Comparison of ENCODE assay signal across 8 mouse cellular contexts in the genomic region with DNA sequence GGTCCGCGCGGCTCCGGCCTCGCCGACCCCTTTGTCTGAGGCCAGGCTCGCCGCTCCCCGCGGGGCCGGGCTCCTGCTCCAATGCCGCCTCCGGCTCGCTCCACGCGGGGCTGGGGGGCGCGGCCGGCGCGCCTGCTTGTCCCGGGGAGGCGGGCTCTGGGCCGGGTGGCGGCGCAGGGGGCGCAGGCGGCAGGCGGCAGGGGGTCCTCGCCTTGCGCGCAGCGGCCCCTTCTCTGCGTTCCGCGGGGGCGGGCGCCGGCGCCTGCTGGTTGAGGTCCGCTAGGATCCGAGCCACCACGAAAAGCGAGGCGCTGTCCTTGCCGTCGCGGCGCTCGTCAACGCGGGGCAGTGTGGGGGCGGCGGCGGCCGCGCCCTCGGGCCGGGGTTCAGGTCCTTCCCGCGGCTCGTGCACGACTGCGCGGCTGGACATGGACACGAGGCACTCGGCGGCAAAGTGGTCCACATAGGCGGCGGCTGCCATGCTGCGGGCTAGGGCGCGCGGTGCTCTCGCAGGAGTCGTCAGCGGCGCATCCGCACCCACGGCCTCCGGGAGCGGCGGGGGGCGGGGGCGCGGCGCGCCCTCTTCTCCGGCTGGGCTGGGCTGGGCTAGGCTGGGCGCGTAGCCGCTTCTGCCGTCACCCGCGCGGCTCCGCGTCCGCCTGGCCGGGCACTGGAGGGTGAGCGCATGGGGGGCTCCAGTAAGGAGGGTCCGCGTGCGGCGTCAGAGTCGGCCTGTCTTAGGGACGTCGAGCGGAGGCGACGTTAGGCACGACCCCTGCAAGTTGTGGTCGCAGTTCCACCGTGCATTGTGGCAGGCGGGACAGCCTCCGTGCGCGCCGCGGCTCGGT. TPM values are rescaled to one million over a fixed set of nuclear protein-coding genes. Genes with fewer than 3 reads are reported as not detected.
DNase-seq lines count a peak whose midpoint lies in the region; ATAC-seq and TF ChIP-seq lines count a peak whose summit lies in the region.

No protein-coding gene starts in this region.

- peak overlapping the region; percentile 89 for H3K27ac ChIP-seq in forebrain, embryonic 16.5 days (ENCODE audit: low read length)
- H3K27ac ChIP-seq in limb, embryonic 10.5 days, result peak overlapping the region; percentile 97
- peak overlapping the region; percentile 90 for H3K27ac ChIP-seq in midbrain, postnatal 0 days (ENCODE audit: low read depth, low read length)

- 0 out of 2 replicates have a peak, but pooled peaks have one; percentile 3 for TF ChIP-seq CTCF in midbrain, postnatal 0 days (IDR thresholded peaks at IDR 0.05)

- WGBS in forebrain, embryonic 16.5 days, result under 1% methylated on average over 102 of the region's 121 CpGs
- under 1% methylated on average over 114 of the region's 121 CpGs for WGBS in limb, embryonic 10.5 days
- WGBS in midbrain, postnatal 0 days, result under 1% methylated on average over 96 of the region's 121 CpGs

- no peak for DNase-seq in cerebellum, adult 11-12 months
- DNase-seq in ovary, postnatal 10 days (ENCODE audit: low spot score), result peak; percentile 76
- DNase-seq in ovary, postnatal 36 days (ENCODE audit: low spot score), result no peak
- DNase-seq in limb, embryonic 10.5 days (ENCODE audit: low spot score), result no peak
- DNase-seq in midbrain, postnatal 0 days (ENCODE audit: low spot score), result no peak
- DNase-seq in MN1 (ENCODE audit: low spot score), result no peak

- peak overlapping the region; percentile 96 for H3K4me3 ChIP-seq in forebrain, embryonic 16.5 days (replicated peaks; ENCODE audit: low read length)
- H3K4me3 ChIP-seq in limb, embryonic 10.5 days, result peak overlapping the region; percentile 86
- H3K4me3 ChIP-seq in midbrain, postnatal 0 days (ENCODE audit: low read depth, low read length), result peak overlapping the region; percentile 98

- no peaks in the 10 kb centered on the region for H3K9me3 ChIP-seq in forebrain, embryonic 16.5 days (ENCODE audit: control insufficient read depth, low read length)
- no peaks in the 10 kb centered on the region for H3K9me3 ChIP-seq in limb, embryonic 10.5 days (replicated peaks)
- no peaks in the 10 kb centered on the region for H3K9me3 ChIP-seq in midbrain, postnatal 0 days (ENCODE audit: low read length)

- H3K4me2 ChIP-seq in forebrain, embryonic 16.5 days (ENCODE audit: low read length), result peak overlapping the region; percentile 91
- peak overlapping the region; percentile 95 for H3K4me2 ChIP-seq in midbrain, postnatal 0 days (ENCODE audit: low read depth, low read length, poor library complexity, severe bottlenecking)

- H3K36me3 ChIP-seq in forebrain, embryonic 16.5 days (ENCODE audit: control insufficient read depth, insufficient read depth), result no peaks in the 10 kb centered on the region
- H3K36me3 ChIP-seq in limb, embryonic 10.5 days, result no peaks in the 10 kb centered on the region
- H3K36me3 ChIP-seq in midbrain, postnatal 0 days (ENCODE audit: insufficient read depth, low read length), result no peaks in the 10 kb centered on the region

- peak; percentile 1; the same call in 1 of the 2 replicates for ATAC-seq in cerebellum, adult (ENCODE audit: insufficient number of reproducible peaks, low FRiP score, low TSS enrichment)
- peak; percentile 65 for ATAC-seq in forebrain, embryonic 16.5 days
- peak; percentile 84 for ATAC-seq in midbrain, postnatal 0 days (ENCODE audit: low FRiP score)

- peak overlapping the region; percentile 97 for H3K9ac ChIP-seq in forebrain, embryonic 16.5 days (replicated peaks; ENCODE audit: low read depth, low read length)
- H3K9ac ChIP-seq in midbrain, postnatal 0 days (replicated peaks; ENCODE audit: low read length, poor library complexity, severe bottlenecking), result peak overlapping the region; percentile 94

- H3K27me3 ChIP-seq in forebrain, embryonic 16.5 days (replicated peaks; ENCODE audit: control insufficient read depth, insufficient read depth, low read length), result no peaks in the 10 kb centered on the region
- 0 out of 2 replicates have a peak, but pooled peaks cover 3% of the 10 kb centered on the region for H3K27me3 ChIP-seq in limb, embryonic 10.5 days (ENCODE audit: low read depth, poor library complexity, severe bottlenecking)
- H3K27me3 ChIP-seq in midbrain, postnatal 0 days (ENCODE audit: insufficient read depth, low read length), result no peaks in the 10 kb centered on the region

- H3K4me1 ChIP-seq in forebrain, embryonic 16.5 days (replicated peaks; ENCODE audit: control insufficient read depth, insufficient read depth, low read length), result peaks cover 34% of the 10 kb centered on the region
- peaks cover 45% of the 10 kb centered on the region for H3K4me1 ChIP-seq in limb, embryonic 10.5 days
- peaks cover 11% of the 10 kb centered on the region; the same call in 1 of the 2 replicates for H3K4me1 ChIP-seq in midbrain, postnatal 0 days (ENCODE audit: insufficient read depth, low read length)

RNA-seq across cellular contexts. Expression of a gene that starts 0.4 kb away (rescaled TPM):
- 31.1 and 33.7 TPM in 2 replicates for polyA plus RNA-seq in forebrain, embryonic 16.5 days (2015; fragmentation: Nextera tagmentation; extraction: Ambion mirVana)
- 17.2 and 17.9 TPM in 2 replicates for polyA plus RNA-seq in limb, embryonic 10.5 days (2016; fragmentation: Nextera tagmentation; extraction: Ambion mirVana)
- 26.6 and 26.7 TPM in 2 replicates for total RNA-seq in midbrain, postnatal 0 days (2014; rRNA removed)
- 19.7 and 21.5 TPM in 2 replicates for polyA plus RNA-seq in midbrain, postnatal 0 days (2015; fragmentation: Nextera tagmentation; extraction: Ambion mirVana)

RNA-seq across cellular contexts. Expression of a gene that starts 21.6 kb away (rescaled TPM):
- 0.35 TPM in 1 of 2 replicates, not detected in the other for polyA plus RNA-seq in forebrain, embryonic 16.5 days (2015; fragmentation: Nextera tagmentation; extraction: Ambion mirVana)
- not detected in 2 replicates for polyA plus RNA-seq in limb, embryonic 10.5 days (2016; fragmentation: Nextera tagmentation; extraction: Ambion mirVana)
- total RNA-seq in midbrain, postnatal 0 days (2014; rRNA removed), result not detected in 2 replicates
- not detected in 2 replicates for polyA plus RNA-seq in midbrain, postnatal 0 days (2015; fragmentation: Nextera tagmentation; extraction: Ambion mirVana)

Comparison
In these comparisons a context has a peak if more than half of its experiments do, and no peak if none do; other contexts are left out.
1. ATAC-seq: peak in every context shown above with its lines; median percentile 84 in midbrain, postnatal 0 days; 65 in forebrain, embryonic 16.5 days; 1 in cerebellum, adult.